Mouse (Mus musculus) neural tube, embryonic 13.5 days (tissue): Measurements from ENCODE around the gene Hist1h2bc. TPM values are rescaled to one million over a fixed set of nuclear protein-coding genes. Genes with fewer than 3 reads are reported as not detected.

Experiments
- ATAC-seq: fragments of 200-750 bp; cut with Nextera tagmentation; 2 replicates; pipeline ENCODE4 v1.8.0; 2017; ENCODE audit warnings: low read depth, mild to moderate bottlenecking, moderate TSS enrichment, moderate library complexity
- H3K27ac ChIP-seq: fragments of 300-500 bp; sonication (generic); replicated peaks from 2 replicates; pipeline ENCODE4 v1.5.1; 2015; ENCODE audit warnings: moderate library complexity, mild to moderate bottlenecking, inconsistent platforms
- H3K27me3 ChIP-seq: fragments of 300-500 bp; sonication (generic); 2 replicates; pipeline ENCODE4 v1.6.1; 2015; ENCODE audit warnings: mild to moderate bottlenecking, inconsistent platforms
- H3K36me3 ChIP-seq: fragments of 300-500 bp; sonication (generic); 2 replicates; pipeline ENCODE4 v1.6.1; 2015; ENCODE audit warnings: mild to moderate bottlenecking, inconsistent platforms
- H3K4me1 ChIP-seq: fragments of 300-500 bp; sonication (generic); replicated peaks from 2 replicates; pipeline ENCODE4 v1.6.1; 2015; ENCODE audit warnings: inconsistent platforms
- H3K4me2 ChIP-seq: fragments of 300-500 bp; sonication (generic); 2 replicates; pipeline ENCODE4 v1.6.1; 2015; ENCODE audit warnings: inconsistent platforms, mild to moderate bottlenecking, moderate library complexity
- H3K4me3 ChIP-seq: fragments of 300-500 bp; sonication (generic); 2 replicates; pipeline ENCODE4 v1.5.1; 2015; ENCODE audit warnings: mild to moderate bottlenecking, inconsistent platforms
- H3K9ac ChIP-seq: fragments of 300-500 bp; sonication (generic); 2 replicates; pipeline ENCODE4 v1.6.1; 2015; ENCODE audit warnings: moderate library complexity, mild to moderate bottlenecking, inconsistent platforms
- H3K9me3 ChIP-seq: fragments of 300-500 bp; sonication (generic); 2 replicates; pipeline ENCODE4 v1.6.1; 2016; ENCODE audit warnings: inconsistent platforms
- WGBS: fragments of 180-500 bp; shearing (Covaris S2); methylation state at CpG from one replicate; pipeline ENCODE4 v1.1.7; 2015; 5-methylcytosine and 5-hydroxymethylcytosine counted together
- polyA plus RNA-seq: library from polyadenylated mRNA; unstranded; fragments of >200 nt; fragmentation: Nextera tagmentation; extraction: Ambion mirVana; gene quantifications from 2 replicates; pipeline ENCODE4 v1.2.1, GENCODE M21; 2015

Hist1h2bc gene
- polyA plus RNA-seq, 1 experiment from 2014 or later, result 28.2 TPM

- Histone ChIP-seq H3K4me3 (no peak overlapping the region), H3K36me3 (no peaks in the 10 kb centered on the region), H3K9me3 (no peaks in the 10 kb centered on the region), H3K4me2 (no peak overlapping the region), H3K27ac (no peak overlapping the region), H3K4me1 (no peaks in the 10 kb centered on the region), H3K9ac (no peak overlapping the region), H3K27me3 (no peaks in the 10 kb centered on the region)
- ATAC-seq, result no peak
- WGBS, result 88% methylated on average over 4 of the region's 4 CpGs
These were observed 40.2 kb downstream of the Hist1h2bc start for GRCm38 (mm10) chr13:23724239-23724638.

- no peak overlapping the region for H3K9ac ChIP-seq
- H3K36me3 ChIP-seq, result no peaks in the 10 kb centered on the region
- H3K9me3 ChIP-seq, result no peaks in the 10 kb centered on the region
- no peaks in the 10 kb centered on the region for H3K4me1 ChIP-seq
- ATAC-seq, result no peak
- H3K4me3 ChIP-seq, result no peak overlapping the region
- 60% methylated on average over 1 of the region's 1 CpGs for WGBS
- no peak overlapping the region for H3K27ac ChIP-seq
- no peak overlapping the region for H3K4me2 ChIP-seq
- H3K27me3 ChIP-seq, result no peaks in the 10 kb centered on the region
These were observed 41.2 kb downstream of the Hist1h2bc start for GRCm38 (mm10) chr13:23725213-23725612.

- Histone ChIP-seq H3K27ac (no peak overlapping the region), H3K4me3 (no peak overlapping the region), H3K4me1 (no peaks in the 10 kb centered on the region), H3K9me3 (no peaks in the 10 kb centered on the region), H3K27me3 (no peaks in the 10 kb centered on the region), H3K9ac (no peak overlapping the region), H3K4me2 (no peak overlapping the region), H3K36me3 (no peaks in the 10 kb centered on the region)
- no peak for ATAC-seq
- 91% methylated on average over 18 of the region's 18 CpGs for WGBS
These were observed 44.6 kb downstream of the Hist1h2bc start for GRCm38 (mm10) chr13:23728472-23729191.

GRCm38 (mm10) chr13:23729192-23729525, 45.2 kb downstream of the Hist1h2bc start:
- Histone ChIP-seq H3K27me3 (no peaks in the 10 kb centered on the region), H3K36me3 (no peaks in the 10 kb centered on the region), H3K27ac (no peak overlapping the region), H3K4me3 (no peak overlapping the region), H3K4me2 (no peak overlapping the region), H3K9me3 (no peaks in the 10 kb centered on the region), H3K4me1 (no peaks in the 10 kb centered on the region), H3K9ac (no peak overlapping the region)
- 94% methylated on average over 9 of the region's 9 CpGs for WGBS
- ATAC-seq, result no peak

GRCm38 (mm10) chr13:23729706-23730105, 45.7 kb downstream of the Hist1h2bc start:
- H3K27ac ChIP-seq, result no peak overlapping the region
- no peak for ATAC-seq
- H3K4me2 ChIP-seq, result no peak overlapping the region
- H3K9ac ChIP-seq, result no peak overlapping the region
- no peaks in the 10 kb centered on the region for H3K36me3 ChIP-seq
- H3K4me1 ChIP-seq, result no peaks in the 10 kb centered on the region
- H3K9me3 ChIP-seq, result no peaks in the 10 kb centered on the region
- no peaks in the 10 kb centered on the region for H3K27me3 ChIP-seq
- no peak overlapping the region for H3K4me3 ChIP-seq
- 90% methylated on average over 5 of the region's 5 CpGs for WGBS

- H3K27me3 ChIP-seq, result no peaks in the 10 kb centered on the region
- no peaks in the 10 kb centered on the region for H3K4me1 ChIP-seq
- 37% methylated on average over 8 of the region's 8 CpGs for WGBS
- H3K9ac ChIP-seq, result no peak overlapping the region
- no peaks in the 10 kb centered on the region for H3K9me3 ChIP-seq
- no peaks in the 10 kb centered on the region for H3K36me3 ChIP-seq
- no peak overlapping the region for H3K27ac ChIP-seq
- H3K4me2 ChIP-seq, result no peak overlapping the region
- no peak for ATAC-seq
- H3K4me3 ChIP-seq, result no peak overlapping the region
These were observed 46.5 kb downstream of the Hist1h2bc start for GRCm38 (mm10) chr13:23730479-23730878.

- Histone ChIP-seq H3K27me3 (no peaks in the 10 kb centered on the region), H3K9me3 (no peaks in the 10 kb centered on the region), H3K27ac (no peak overlapping the region), H3K36me3 (no peaks in the 10 kb centered on the region), H3K9ac (no peak overlapping the region), H3K4me1 (no peaks in the 10 kb centered on the region), H3K4me2 (no peak overlapping the region), H3K4me3 (no peak overlapping the region)
- no peak for ATAC-seq
- WGBS, result 26% methylated on average over 8 of the region's 8 CpGs
These were observed 48.3 kb downstream of the Hist1h2bc start for GRCm38 (mm10) chr13:23732156-23732804.

- Histone ChIP-seq H3K27me3 (no peaks in the 10 kb centered on the region), H3K9ac (no peak overlapping the region), H3K4me3 (no peak overlapping the region), H3K36me3 (no peaks in the 10 kb centered on the region), H3K4me2 (no peak overlapping the region), H3K9me3 (no peaks in the 10 kb centered on the region), H3K27ac (no peak overlapping the region), H3K4me1 (peaks cover 28% of the 10 kb centered on the region)
- WGBS, result 75% methylated on average over 5 of the region's 5 CpGs
- no peak for ATAC-seq
These were observed 53.1 kb downstream of the Hist1h2bc start for GRCm38 (mm10) chr13:23737091-23737490.

GRCm38 (mm10) chr13:23738041-23738440, 54.0 kb downstream of the Hist1h2bc start:
- no peak for ATAC-seq
- H3K36me3 ChIP-seq, result no peaks in the 10 kb centered on the region
- peak overlapping the region; percentile 78 for H3K9ac ChIP-seq
- H3K27ac ChIP-seq, result peak overlapping the region; percentile 90
- 22% methylated on average over 4 of the region's 4 CpGs for WGBS
- peaks cover 28% of the 10 kb centered on the region for H3K4me1 ChIP-seq
- H3K4me3 ChIP-seq, result peak overlapping the region; percentile 48
- no peaks in the 10 kb centered on the region for H3K9me3 ChIP-seq
- peak overlapping the region; percentile 98 for H3K4me2 ChIP-seq
- no peaks in the 10 kb centered on the region for H3K27me3 ChIP-seq

GRCm38 (mm10) chr13:23738677-23739068, 54.7 kb downstream of the Hist1h2bc start, which contains the start of gene Hist1h1c:
TSS of gene Hist1h1c (plus strand) at chr13:23738808.
- under 1% methylated on average over 38 of the region's 38 CpGs for WGBS
- Histone ChIP-seq H3K27me3 (no peaks in the 10 kb centered on the region), H3K9ac (peak within 1 kb of the TSS; percentile 78), H3K4me3 (peak within 1 kb of the TSS; percentile 48), H3K4me1 (peaks cover 28% of the 10 kb centered on the region), H3K9me3 (no peaks in the 10 kb centered on the region), H3K27ac (peak within 1 kb of the TSS; percentile 90), H3K4me2 (peak within 1 kb of the TSS; percentile 98), H3K36me3 (no peaks in the 10 kb centered on the region)
- peak; percentile 95 for ATAC-seq

- peaks cover 28% of the 10 kb centered on the region for H3K4me1 ChIP-seq
- peak overlapping the region; percentile 98 for H3K4me2 ChIP-seq
- under 1% methylated on average over 39 of the region's 39 CpGs for WGBS
- H3K9me3 ChIP-seq, result no peaks in the 10 kb centered on the region
- peak overlapping the region; percentile 90 for H3K27ac ChIP-seq
- H3K27me3 ChIP-seq, result no peaks in the 10 kb centered on the region
- H3K9ac ChIP-seq, result peak overlapping the region; percentile 78
- peak; percentile 93 for ATAC-seq
- H3K4me3 ChIP-seq, result peak overlapping the region; percentile 48
- H3K36me3 ChIP-seq, result no peaks in the 10 kb centered on the region
These were observed 55.3 kb downstream of the Hist1h2bc start for GRCm38 (mm10) chr13:23739069-23739921.

GRCm38 (mm10) chr13:23739922-23740252, 55.9 kb downstream of the Hist1h2bc start:
- H3K4me2 ChIP-seq, result peak overlapping the region; percentile 98
- H3K27me3 ChIP-seq, result no peaks in the 10 kb centered on the region
- H3K9me3 ChIP-seq, result no peaks in the 10 kb centered on the region
- peak overlapping the region; percentile 78 for H3K9ac ChIP-seq
- peak overlapping the region; percentile 48 for H3K4me3 ChIP-seq
- H3K4me1 ChIP-seq, result peaks cover 32% of the 10 kb centered on the region
- H3K36me3 ChIP-seq, result no peaks in the 10 kb centered on the region
- H3K27ac ChIP-seq, result peak overlapping the region; percentile 90
- ATAC-seq, result no peak
- WGBS, result 1% methylated on average over 14 of the region's 14 CpGs
